Mouse (Mus musculus): ENCODE data around the gene Mapk1ip1l. TPM values are rescaled to one million over a fixed set of nuclear protein-coding genes. Genes with fewer than 3 reads are reported as not detected.
A peak's percentile ranks its signal among the peaks of the same experiment; 100 is the strongest.

The Mapk1ip1l gene
- total and polyA plus RNA-seq, 3 experiments, result 36.6 to 80.9 (median 51.5) TPM

DNA sequence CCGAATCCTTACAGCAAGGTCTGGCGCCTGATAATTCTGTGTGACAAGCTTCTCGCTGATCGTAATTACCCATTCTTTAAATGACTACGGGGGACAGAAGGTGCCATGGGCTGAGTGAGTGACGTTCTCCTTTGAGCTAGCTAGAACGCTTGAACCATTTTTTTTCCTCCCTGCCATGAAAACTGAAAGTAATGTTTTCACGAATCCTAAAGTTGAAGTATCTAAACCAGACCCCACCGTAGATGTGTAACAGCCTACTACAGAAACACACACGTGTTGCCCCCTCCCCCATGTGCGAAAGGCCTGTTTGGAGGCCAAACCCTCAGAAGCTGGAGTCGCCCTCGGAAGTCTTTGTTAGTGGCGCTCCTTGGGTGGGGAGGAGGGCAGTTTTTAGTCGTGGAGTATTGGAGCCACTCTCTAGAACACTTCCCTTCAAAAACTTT, 774 bp downstream of the Mapk1ip1l start (continued):
- TF ChIP-seq MYC (IDR thresholded peaks at IDR 0.05; ENCODE audit: low read depth, low read length) (peak; percentile 94), POLR2AphosphoS2 (IDR thresholded peaks at IDR 0.05; ENCODE audit: low read depth, low read length) (no peak), RCOR1 (conservative IDR thresholded peaks at IDR 0.05; ENCODE audit: low read depth, low read length) (no peak), GABPA (IDR thresholded peaks at IDR 0.05; ENCODE audit: insufficient replicate concordance, low read depth, low read length) (no peak), ZKSCAN1 (IDR thresholded peaks at IDR 0.05; ENCODE audit: borderline replicate concordance, low read depth, low read length) (no peak), MXI1 (IDR thresholded peaks at IDR 0.05; ENCODE audit: low read depth, low read length) (peak; percentile 95), EP300 (IDR thresholded peaks at IDR 0.05; ENCODE audit: low read length) (no peak), CHD2 (IDR thresholded peaks at IDR 0.05; ENCODE audit: low read length) (no peak)

DNA sequence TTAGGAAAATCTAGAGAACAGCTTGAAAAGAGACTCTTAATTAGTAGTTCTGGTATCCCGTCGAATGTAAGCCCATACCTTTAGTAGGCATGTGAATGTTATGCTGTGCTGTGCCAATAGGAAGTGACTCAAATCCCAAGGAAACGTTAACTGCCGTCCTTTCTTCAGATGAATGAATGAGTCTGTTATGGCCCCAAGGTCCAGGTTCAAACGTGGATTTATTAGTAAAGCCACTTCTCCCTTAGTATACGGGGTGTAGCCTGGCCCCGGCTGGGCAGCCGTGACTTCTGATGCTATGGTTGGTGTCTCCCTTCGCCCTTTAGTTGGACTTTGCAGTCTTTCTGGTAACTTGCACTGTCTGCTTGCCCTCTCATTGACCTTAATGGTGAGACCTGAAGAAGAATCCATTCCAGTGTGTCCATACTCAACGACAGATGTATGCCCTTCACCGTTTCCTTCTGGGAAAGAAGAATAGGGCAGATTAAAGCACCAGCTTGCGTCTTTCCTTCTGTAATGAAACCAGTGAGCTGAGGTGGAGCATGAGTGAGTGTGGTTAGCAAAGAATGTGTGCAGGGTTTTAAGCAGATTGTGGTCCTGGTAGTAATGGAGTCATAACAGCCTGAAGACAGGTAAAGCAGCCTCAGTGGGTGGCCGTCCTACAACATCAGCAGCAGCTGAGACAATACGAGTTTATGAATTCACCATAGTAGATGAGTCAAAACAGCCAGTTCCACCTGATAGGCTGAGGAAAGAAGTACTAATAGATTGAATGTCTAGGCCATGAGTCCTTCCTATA, 5.0 kb downstream of the Mapk1ip1l start:
- Histone ChIP-seq H3K4me2 (ENCODE audit: insufficient read depth, low read depth, poor library complexity, severe bottlenecking) (no peak overlapping the region), H3K79me2 (replicated peaks; ENCODE audit: control insufficient read depth, extremely low read depth, insufficient read depth, poor library complexity, severe bottlenecking) (peaks cover 97% of the 10 kb centered on the region), H3K9me3 (replicated peaks; ENCODE audit: low read length) (no peaks in the 10 kb centered on the region), H3K27ac (ENCODE audit: insufficient read depth, low read depth) (no peak overlapping the region), H3K36me3 (replicated peaks in 1 of 2; ENCODE audit: control insufficient read depth in 1 of 2, insufficient read depth in 1 of 2, low read length in 1 of 2) (peaks cover 25 to 65% of the 10 kb centered on the region in 2 experiments), H3K4me1 (ENCODE audit: control insufficient read depth in 1 of 2, insufficient read depth in 2 of 2) (peaks cover 4 to 54% of the 10 kb centered on the region in 2 experiments; a peak in 3 of 4 replicates), H3K4me3 (replicated peaks in 1 of 3; ENCODE audit: low read depth in 2 of 3, low read length in 2 of 3, poor library complexity in 1 of 3) (no peak overlapping the region), H3K27me3 (replicated peaks) (no peaks in the 10 kb centered on the region), H3K9ac (ENCODE audit: insufficient read depth, low read depth) (no peak overlapping the region)
- in situ Hi-C loops (cut with MboI; ENCODE audit: low pct_ligation_motif_present, low pct_unique_long_range_greater_than_20kb, low sequenced_read_pairs) (no loop called here), dilution Hi-C loops (cut with MboI; ENCODE audit: extremely low pct_ligation_motif_present, extremely low pct_unique_long_range_greater_than_20kb, low sequenced_read_pairs) (no loop called here)
- DNase-seq (ENCODE audit: extremely low read depth), result no peak
- TF ChIP-seq MAX (IDR thresholded peaks at IDR 0.05; ENCODE audit: low read length) (no peak), PAX5 (IDR thresholded peaks at IDR 0.05; ENCODE audit: low read length) (no peak), NRF1 (IDR thresholded peaks at IDR 0.05; ENCODE audit: low read depth, low read length) (no peak), JUN (IDR thresholded peaks at IDR 0.05; ENCODE audit: insufficient read depth, low read depth, low read length) (no peak), E2F4 (IDR thresholded peaks at IDR 0.05; ENCODE audit: insufficient replicate concordance, low read depth, low read length) (no peak)

GRCm38 (mm10) chr14:47304814-47305405, 6.8 kb downstream of the Mapk1ip1l start:
- peaks cover 4 to 50% of the 10 kb centered on the region in 2 experiments; a peak in 3 of 4 replicates for H3K4me1 ChIP-seq (ENCODE audit: control insufficient read depth in 1 of 2, insufficient read depth in 2 of 2)
- TF ChIP-seq POLR2A (IDR thresholded peaks at IDR 0.05; ENCODE audit: low read depth, low read length), result 0 out of 2 replicates have a peak, but pooled peaks have one; percentile 17
- no peak for TF ChIP-seq HCFC1 (IDR thresholded peaks at IDR 0.05; ENCODE audit: low read depth, low read length)
- no peak for DNase-seq (ENCODE audit: extremely low read depth)
- no peak overlapping the region for H3K4me3 ChIP-seq (replicated peaks in 1 of 3; ENCODE audit: low read depth in 2 of 3, low read length in 2 of 3, poor library complexity in 1 of 3)
- no peaks in the 10 kb centered on the region for H3K27me3 ChIP-seq (replicated peaks)
- H3K4me2 ChIP-seq (ENCODE audit: insufficient read depth, low read depth, poor library complexity, severe bottlenecking), result no peak overlapping the region
- dilution Hi-C loops (cut with MboI; ENCODE audit: extremely low pct_ligation_motif_present, extremely low pct_unique_long_range_greater_than_20kb, low sequenced_read_pairs), result no loop called here
- in situ Hi-C loops (cut with MboI; ENCODE audit: low pct_ligation_motif_present, low pct_unique_long_range_greater_than_20kb, low sequenced_read_pairs), result no loop called here
- no peaks in the 10 kb centered on the region for H3K9me3 ChIP-seq (replicated peaks; ENCODE audit: low read length)
- peaks cover 94% of the 10 kb centered on the region for H3K79me2 ChIP-seq (replicated peaks; ENCODE audit: control insufficient read depth, extremely low read depth, insufficient read depth, poor library complexity, severe bottlenecking)
- H3K27ac ChIP-seq (ENCODE audit: insufficient read depth, low read depth), result no peak overlapping the region
- no peak overlapping the region for H3K9ac ChIP-seq (ENCODE audit: insufficient read depth, low read depth)
- peaks cover 33 to 77% of the 10 kb centered on the region in 2 experiments for H3K36me3 ChIP-seq (replicated peaks in 1 of 2; ENCODE audit: control insufficient read depth in 1 of 2, insufficient read depth in 1 of 2, low read length in 1 of 2)
